Mouse (Mus musculus) T-helper 1 cell (primary cell): ENCODE measurements around the gene Clic3.

Source experiments
- in situ Hi-C: fragments of 300-600 bp; cut with MboI, MseI; formaldehyde crosslinking; loops from one replicate; pipeline ENCODE4 v1.15.1; 2025; ENCODE audit warnings: high pct_unique_total_duplicates

Clic3 gene

DNA sequence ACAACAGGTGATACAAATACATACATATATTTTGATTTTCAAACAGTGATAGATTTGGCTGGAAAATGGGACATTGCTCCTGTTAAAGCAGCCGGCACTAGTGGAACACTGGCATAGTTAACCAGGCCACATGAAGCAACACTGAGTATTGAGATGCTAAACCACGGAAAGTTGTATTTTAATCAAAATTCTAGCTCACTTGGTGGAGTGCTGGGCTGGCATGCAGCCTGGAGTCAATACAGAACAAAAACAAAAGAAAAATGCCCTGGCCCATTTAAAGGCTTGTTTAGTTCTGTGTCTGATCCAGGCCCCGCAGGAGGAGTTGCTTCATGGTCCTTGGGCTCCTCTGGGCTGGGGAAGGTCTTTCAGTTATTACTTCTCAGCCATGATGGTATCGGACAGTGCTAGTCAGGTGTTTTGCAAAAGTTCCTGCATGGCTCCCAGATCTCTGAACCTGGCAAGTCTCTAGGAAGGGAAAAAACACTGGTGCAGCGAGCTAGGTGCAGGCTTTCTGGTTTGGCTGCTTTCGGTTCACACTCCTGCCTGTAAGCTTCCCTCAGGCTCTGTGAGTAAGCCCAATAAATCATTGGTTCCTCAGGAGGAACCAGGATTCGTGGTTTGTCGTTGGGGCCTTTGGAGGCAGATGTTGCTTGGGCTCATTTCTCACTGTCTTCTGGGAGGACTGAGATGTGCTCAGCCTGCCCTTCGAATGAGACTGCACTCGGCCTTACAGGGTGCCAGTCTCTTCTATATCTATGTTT lies 23.1 kb downstream of the Clic3 start:
- in situ Hi-C loops = loop anchor here (5.0 kb wide), 1 partner anchor 47 kb away; no protein-coding TSS in a partner anchor

- in situ Hi-C loops = no loop called here
Measured at GRCm38 (mm10) chr2:25480541-25480940, 23.9 kb downstream of the Clic3 start.

GRCm38 (mm10) chr2:25482969-25483368 lies 26.3 kb downstream of the Clic3 start:
- in situ Hi-C loops = no loop called here

- in situ Hi-C loops = no loop called here
Measured at GRCm38 (mm10) chr2:25484901-25485647, 28.4 kb downstream of the Clic3 start.

- in situ Hi-C loops = no loop called here
Measured at GRCm38 (mm10) chr2:25487965-25488670, 31.5 kb downstream of the Clic3 start.

GRCm38 (mm10) chr2:25488671-25489068 lies 32.0 kb downstream of the Clic3 start:
- in situ Hi-C loops = no loop called here

DNA sequence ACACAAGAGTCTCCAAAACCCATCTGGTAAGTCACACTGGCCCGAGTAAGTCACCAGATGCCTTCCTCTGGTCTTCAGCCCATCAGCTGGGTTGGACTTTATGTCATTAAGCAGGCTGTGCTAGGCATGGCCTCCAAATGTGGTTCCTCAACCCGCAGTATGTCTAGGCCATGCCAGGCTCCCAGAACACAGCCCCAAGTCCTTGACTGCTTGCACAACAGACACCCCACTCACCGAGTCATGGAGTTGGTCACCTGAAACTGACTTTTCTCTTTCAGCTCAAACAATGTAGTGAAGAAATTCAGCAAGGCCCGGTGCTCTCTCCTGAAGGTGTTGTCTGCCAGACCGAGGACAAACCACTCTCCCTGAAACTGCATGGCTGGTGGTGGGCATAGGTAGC lies 36.4 kb downstream of the Clic3 start:
- in situ Hi-C loops = no loop called here

DNA sequence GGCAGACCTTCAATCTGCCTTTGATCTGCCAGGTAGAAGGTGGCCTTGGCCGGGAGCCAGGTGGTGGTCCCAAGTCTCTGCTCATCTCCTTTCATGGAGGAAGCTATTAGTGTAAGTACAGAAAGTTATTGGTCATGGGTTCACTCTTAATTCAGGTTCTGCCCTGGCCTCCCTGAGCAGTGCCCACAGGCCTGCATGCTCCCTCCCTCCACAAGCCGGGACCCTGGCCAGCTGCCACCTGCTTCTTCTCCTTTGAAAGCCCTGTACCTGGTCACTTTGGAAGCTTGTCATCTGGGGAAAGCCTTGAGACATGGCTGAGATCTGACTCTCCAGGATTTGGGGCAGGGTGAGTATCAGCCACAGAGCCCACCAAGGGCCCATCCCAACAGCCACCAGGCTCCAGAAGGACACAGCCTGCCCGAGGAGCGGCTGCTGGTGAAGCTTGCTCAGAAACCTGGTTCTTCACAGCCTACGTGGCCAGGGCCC lies 36.9 kb downstream of the Clic3 start, which contains the start of gene Lcn12:
Gene Lcn12 (minus strand): TSS at position 436 of the 486 bp plus-strand sequence.
- in situ Hi-C loops = no loop called here

GRCm38 (mm10) chr2:25496462-25496861 lies 39.8 kb downstream of the Clic3 start:
- in situ Hi-C loops = no loop called here

DNA sequence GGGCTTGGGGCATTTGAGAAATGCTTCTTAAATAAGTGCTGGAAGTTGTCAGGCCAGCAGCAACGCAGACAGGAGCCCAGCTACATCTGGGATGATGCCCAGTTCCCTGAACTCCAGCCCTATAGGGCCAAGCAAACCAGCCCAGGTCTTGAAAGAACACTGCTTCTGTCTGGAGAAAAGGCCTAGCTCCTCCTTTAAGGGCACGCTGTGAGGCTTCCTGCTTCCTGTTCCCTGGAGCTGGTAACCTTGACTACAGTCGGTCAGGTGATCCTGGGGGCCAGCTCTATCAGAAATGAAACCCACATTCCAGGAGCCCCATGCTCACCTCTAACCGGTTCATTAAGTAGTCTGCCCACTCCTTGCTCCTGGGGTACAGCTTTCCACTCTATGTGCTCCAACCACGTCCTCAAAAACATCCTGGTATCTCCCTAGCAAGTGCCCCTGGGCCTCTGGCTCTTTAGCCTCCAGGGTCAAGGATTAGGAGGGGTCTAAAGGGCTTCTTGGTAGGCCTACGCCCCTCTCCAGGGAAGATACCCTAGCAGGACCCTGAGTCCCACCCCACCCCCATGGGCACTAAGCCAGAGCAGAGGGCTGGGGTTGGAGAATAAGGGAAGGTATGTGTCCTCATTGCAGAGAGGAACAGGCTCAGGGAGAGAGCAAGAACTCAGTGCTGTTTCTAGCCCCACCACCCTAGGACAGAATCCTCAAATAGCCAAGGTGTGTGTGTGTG lies 41.4 kb downstream of the Clic3 start:
- in situ Hi-C loops = no loop called here

- in situ Hi-C loops = no loop called here
Measured at GRCm38 (mm10) chr2:25498622-25499478, 42.2 kb downstream of the Clic3 start.

DNA sequence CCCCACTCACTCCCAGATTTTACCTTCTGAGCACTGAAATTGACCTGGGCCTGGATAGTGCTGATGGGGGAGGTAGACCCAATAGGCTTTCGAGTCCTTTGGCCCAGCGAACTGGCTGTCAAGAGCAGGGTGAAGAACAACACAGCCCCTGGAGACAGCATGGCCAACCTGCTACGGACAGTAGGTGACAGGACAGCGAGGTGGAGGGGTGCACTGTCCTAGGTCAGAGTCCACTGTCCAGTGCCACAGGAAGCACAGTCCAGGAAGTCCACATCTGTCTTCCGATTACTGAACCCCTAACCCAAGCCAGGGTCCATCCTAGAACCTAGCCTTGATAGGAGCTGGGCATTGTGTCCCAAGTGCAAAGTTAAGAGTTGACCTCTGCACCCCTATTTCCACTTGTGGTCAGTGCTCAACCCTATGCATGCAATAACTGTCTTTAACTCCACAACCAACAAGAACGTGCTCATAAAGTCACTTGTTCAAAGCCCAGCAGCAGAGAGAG lies 43.5 kb downstream of the Clic3 start:
- in situ Hi-C loops = no loop called here

- in situ Hi-C loops = no loop called here
Measured at GRCm38 (mm10) chr2:25500576-25501405, 44.2 kb downstream of the Clic3 start, which contains the start of gene Fbxw5. Fbxw5 (plus strand) TSS chr2:25500750.

DNA sequence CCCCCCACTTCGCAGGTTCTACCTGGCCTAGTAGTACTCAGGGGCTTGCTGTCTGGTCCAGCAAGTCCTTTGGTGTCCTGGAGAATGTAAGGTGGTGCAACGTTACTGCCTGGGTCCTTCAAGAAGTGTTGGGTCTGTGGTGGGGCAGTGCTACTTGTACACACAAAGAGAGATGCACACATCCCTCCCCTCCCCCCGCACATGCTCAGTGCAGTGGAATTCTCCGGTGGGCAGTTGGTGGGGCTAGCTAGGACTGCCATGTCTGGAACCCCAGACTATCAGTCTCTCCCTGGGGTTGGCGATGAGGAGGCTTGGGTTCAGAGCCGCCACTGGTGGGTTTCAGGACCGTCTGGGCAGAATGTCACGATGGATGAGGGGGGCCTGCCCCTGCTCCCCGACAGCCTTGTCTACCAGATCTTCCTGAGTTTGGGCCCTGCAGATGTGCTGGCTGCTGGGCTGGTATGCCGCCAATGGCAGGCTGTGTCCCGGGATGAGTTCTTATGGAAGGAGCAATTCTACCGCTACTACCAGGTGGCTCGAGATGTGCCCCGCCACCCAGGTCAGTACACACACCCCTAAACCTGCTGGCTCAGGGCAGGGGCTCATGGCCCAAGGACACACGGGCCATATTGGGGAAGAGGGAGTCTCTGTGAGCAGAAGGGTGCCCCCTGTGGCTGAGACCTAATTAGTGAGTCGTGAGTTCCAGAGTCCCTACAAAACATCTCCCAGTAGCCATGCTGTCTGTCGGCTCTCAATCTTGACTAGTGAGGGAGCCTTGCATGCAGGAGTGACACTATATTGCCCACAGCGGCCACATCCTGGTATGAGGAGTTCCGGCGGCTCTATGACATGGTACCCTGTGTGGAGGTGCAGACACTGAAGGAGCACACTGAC lies 45.2 kb downstream of the Clic3 start, which contains the start of gene C8g:
Gene C8g (minus strand): TSS at position 127 of the 894 bp plus-strand sequence.
- in situ Hi-C loops = no loop called here

DNA sequence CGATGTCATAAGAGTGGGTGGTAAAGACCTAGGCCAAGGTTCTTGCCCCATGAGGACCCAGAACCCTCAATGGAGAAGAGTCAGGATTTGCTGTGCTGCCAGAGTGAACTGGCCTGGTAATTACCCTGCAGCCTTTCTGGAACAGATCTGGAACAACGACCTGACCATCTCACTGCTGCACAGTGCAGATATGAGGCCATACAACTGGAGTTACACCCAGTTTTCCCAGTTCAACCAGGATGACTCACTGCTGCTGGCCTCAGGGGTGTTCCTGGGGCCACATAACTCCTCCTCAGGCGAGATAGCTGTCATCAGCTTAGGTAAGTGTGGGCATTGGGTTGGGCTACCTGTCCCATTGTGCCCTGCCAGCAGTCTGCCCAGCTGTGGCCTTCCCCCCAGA lies 46.1 kb downstream of the Clic3 start:
- in situ Hi-C loops = no loop called here

DNA sequence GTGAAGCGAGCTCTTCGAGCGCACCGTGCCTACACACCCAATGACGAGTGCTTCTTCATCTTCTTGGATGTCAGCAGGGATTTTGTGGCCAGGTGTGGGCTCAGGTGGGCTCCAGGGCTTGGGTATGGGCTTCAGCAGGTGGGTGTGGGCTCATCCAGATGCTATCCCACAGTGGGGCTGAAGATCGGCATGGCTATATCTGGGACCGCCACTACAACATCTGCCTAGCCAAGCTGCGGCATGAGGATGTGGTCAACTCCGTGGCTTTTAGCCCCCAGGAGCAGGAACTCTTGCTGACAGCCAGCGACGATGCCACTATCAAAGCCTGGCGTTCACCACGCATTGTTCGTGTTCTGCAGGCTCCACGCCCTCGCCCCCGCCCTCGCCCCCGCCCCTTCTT lies 47.9 kb downstream of the Clic3 start:
- in situ Hi-C loops = no loop called here

GRCm38 (mm10) chr2:25505000-25505399 lies 48.4 kb downstream of the Clic3 start:
- in situ Hi-C loops = no loop called here

GRCm38 (mm10) chr2:25505860-25506259 lies 49.2 kb downstream of the Clic3 start:
- in situ Hi-C loops = no loop called here
